Mouse (Mus musculus): Measurements from ENCODE around the gene Trip11. TPM values are rescaled to one million over a fixed set of nuclear protein-coding genes. Genes with fewer than 3 reads are reported as not detected.

The Trip11 gene
- polyA plus RNA-seq, 1 experiment from 2014 or later, result 28.5 TPM

DNA sequence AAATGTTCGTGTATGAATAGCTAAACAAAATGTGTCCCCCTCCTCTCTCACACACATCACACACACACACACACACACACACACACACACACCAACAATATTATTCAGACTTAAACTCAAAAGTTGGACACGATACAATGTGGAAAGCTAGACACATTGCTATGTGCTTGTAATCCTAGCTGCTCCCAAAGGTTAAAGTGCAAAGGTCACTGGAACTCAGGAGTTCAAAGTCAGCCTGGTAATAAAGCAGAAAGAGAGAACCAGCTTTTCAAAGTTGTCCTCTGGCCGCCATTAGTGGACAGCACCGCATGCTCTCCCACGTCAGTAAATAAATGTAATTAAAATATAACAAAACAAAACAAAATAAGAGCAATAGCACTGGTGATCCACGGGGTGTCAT is 97.3 kb downstream of the Trip11 start:
- Histone ChIP-seq H3K27ac (no peak overlapping the region), H3K4me2 (replicated peaks) (no peak overlapping the region), H3K9ac (no peak overlapping the region), H3K36me3 (no peaks in the 10 kb centered on the region), H3K27me3 (peaks cover 28% of the 10 kb centered on the region), H3K4me1 (peaks cover 8% of the 10 kb centered on the region), H3K9me3 (replicated peaks) (no peaks in the 10 kb centered on the region), H3K4me3 (no peak overlapping the region)
- ATAC-seq (ENCODE audit: low FRiP score), result no peak
- 79% methylated on average over 6 of the region's 6 CpGs for WGBS

- Histone ChIP-seq H3K4me2 (replicated peaks) (no peak overlapping the region), H3K9ac (no peak overlapping the region), H3K9me3 (replicated peaks) (no peaks in the 10 kb centered on the region), H3K4me1 (peaks cover 4% of the 10 kb centered on the region), H3K36me3 (no peaks in the 10 kb centered on the region), H3K27ac (no peak overlapping the region), H3K27me3 (peaks cover 18% of the 10 kb centered on the region; the same call in 1 of the 2 replicates), H3K4me3 (no peak overlapping the region)
- WGBS, result 88% methylated on average over 2 of the region's 2 CpGs
- ATAC-seq (ENCODE audit: low FRiP score), result no peak
Measured at GRCm38 (mm10) chr12:101814423-101814822, 98.6 kb downstream of the Trip11 start.

- no peak overlapping the region for H3K4me3 ChIP-seq
- no peaks in the 10 kb centered on the region for H3K27me3 ChIP-seq
- no peaks in the 10 kb centered on the region for H3K9me3 ChIP-seq (replicated peaks)
- ATAC-seq (ENCODE audit: low FRiP score), result no peak
- no peak overlapping the region for H3K4me2 ChIP-seq (replicated peaks)
- no peak overlapping the region for H3K9ac ChIP-seq
- no peak overlapping the region for H3K27ac ChIP-seq
- WGBS, result 66% methylated on average over 6 of the region's 6 CpGs
- H3K4me1 ChIP-seq, result no peaks in the 10 kb centered on the region
- H3K36me3 ChIP-seq, result no peaks in the 10 kb centered on the region
Measured at GRCm38 (mm10) chr12:101811181-101811580, 101.9 kb downstream of the Trip11 start.

- Histone ChIP-seq H3K9me3 (replicated peaks) (no peaks in the 10 kb centered on the region), H3K27ac (no peak overlapping the region), H3K4me3 (no peak overlapping the region), H3K36me3 (no peaks in the 10 kb centered on the region), H3K4me1 (no peaks in the 10 kb centered on the region), H3K27me3 (no peaks in the 10 kb centered on the region), H3K9ac (no peak overlapping the region), H3K4me2 (replicated peaks) (no peak overlapping the region)
- no peak for ATAC-seq (ENCODE audit: low FRiP score)
- 88% methylated on average over 2 of the region's 2 CpGs for WGBS
Measured at GRCm38 (mm10) chr12:101810515-101810914, 102.6 kb downstream of the Trip11 start.

DNA sequence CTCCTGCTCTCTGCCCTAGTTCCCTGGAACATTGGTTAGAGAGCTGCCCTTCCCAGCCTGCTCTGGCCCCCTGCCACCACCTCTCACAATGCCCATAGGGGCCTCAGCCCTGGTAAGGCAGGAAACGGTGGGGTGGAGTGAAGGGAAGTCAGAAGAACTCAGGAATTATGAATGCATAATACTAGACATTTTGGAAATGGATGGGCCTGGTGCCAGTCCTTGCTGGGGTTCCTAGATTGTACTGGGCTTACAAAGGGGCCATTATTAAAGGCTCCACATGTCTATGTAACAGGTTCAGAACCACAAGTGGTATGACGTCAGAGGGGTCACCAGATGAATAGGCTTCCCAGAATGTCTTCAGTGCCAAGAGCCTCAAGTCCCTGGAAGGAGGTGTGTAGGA is 105.7 kb downstream of the Trip11 start:
- H3K9me3 ChIP-seq (replicated peaks), result no peaks in the 10 kb centered on the region
- no peak overlapping the region for H3K27ac ChIP-seq
- no peaks in the 10 kb centered on the region for H3K4me1 ChIP-seq
- H3K9ac ChIP-seq, result no peak overlapping the region
- no peaks in the 10 kb centered on the region for H3K27me3 ChIP-seq
- no peak overlapping the region for H3K4me2 ChIP-seq (replicated peaks)
- WGBS, result 62% methylated on average over 2 of the region's 2 CpGs
- H3K36me3 ChIP-seq, result no peaks in the 10 kb centered on the region
- no peak overlapping the region for H3K4me3 ChIP-seq
- no peak for ATAC-seq (ENCODE audit: low FRiP score)

DNA sequence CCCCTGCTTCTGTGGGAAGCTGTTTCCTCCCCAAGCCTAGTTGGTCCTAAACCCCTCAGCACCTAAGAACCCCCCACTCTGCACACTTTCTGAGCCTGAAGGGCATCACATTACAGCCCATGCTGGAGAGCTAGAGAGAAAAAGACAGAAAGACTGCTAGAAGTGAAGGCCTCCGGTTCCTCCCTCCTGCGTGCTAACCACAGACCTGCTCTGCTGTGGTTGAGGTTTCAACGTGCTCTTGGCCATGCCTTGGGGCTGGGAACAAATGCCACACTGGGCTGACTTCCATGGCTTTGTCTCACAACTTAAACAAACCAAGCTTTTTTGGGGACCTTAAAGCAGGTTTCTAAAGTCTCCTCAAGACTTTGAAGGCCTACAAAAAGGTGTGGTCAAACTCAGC is 110.6 kb downstream of the Trip11 start:
- Histone ChIP-seq H3K4me3 (no peak overlapping the region), H3K4me1 (no peaks in the 10 kb centered on the region), H3K27ac (no peak overlapping the region), H3K27me3 (no peaks in the 10 kb centered on the region), H3K9ac (no peak overlapping the region), H3K36me3 (no peaks in the 10 kb centered on the region), H3K4me2 (replicated peaks) (no peak overlapping the region), H3K9me3 (replicated peaks) (no peaks in the 10 kb centered on the region)
- no peak for ATAC-seq (ENCODE audit: low FRiP score)
- WGBS, result 86% methylated on average over 3 of the region's 3 CpGs

DNA sequence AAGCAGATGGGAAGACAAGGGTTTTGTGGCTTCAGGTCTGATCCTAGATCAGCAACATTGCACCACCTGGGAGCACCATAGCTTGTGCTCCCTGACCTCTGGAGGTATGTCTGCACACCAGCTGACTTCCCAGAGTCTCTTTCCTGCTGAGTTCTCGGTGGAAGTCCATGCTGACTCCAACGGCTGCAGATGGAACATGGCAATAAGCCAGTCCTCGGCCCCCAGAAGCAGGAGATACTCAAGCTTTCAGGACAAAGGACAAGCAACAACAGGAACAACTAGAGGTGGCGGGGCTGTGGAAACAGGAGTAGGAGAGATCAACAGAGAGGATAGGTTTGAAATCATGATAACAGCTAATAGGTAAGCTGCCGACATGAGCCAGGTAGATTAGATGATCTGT is 111.3 kb downstream of the Trip11 start:
- 76% methylated on average over 5 of the region's 5 CpGs for WGBS
- no peak overlapping the region for H3K9ac ChIP-seq
- no peaks in the 10 kb centered on the region for H3K4me1 ChIP-seq
- H3K36me3 ChIP-seq, result no peaks in the 10 kb centered on the region
- no peak for ATAC-seq (ENCODE audit: low FRiP score)
- H3K27ac ChIP-seq, result no peak overlapping the region
- H3K4me3 ChIP-seq, result no peak overlapping the region
- H3K27me3 ChIP-seq, result no peaks in the 10 kb centered on the region
- H3K4me2 ChIP-seq (replicated peaks), result no peak overlapping the region
- H3K9me3 ChIP-seq (replicated peaks), result no peaks in the 10 kb centered on the region

- H3K4me1 ChIP-seq, result no peaks in the 10 kb centered on the region
- H3K36me3 ChIP-seq, result no peaks in the 10 kb centered on the region
- no peaks in the 10 kb centered on the region for H3K27me3 ChIP-seq
- no peak for ATAC-seq (ENCODE audit: low FRiP score)
- H3K4me3 ChIP-seq, result no peak overlapping the region
- no peak overlapping the region for H3K27ac ChIP-seq
- H3K4me2 ChIP-seq (replicated peaks), result no peak overlapping the region
- no peaks in the 10 kb centered on the region for H3K9me3 ChIP-seq (replicated peaks)
- 84% methylated on average over 3 of the region's 3 CpGs for WGBS
- no peak overlapping the region for H3K9ac ChIP-seq
Measured at GRCm38 (mm10) chr12:101801051-101801450, 112.0 kb downstream of the Trip11 start.

- H3K4me1 ChIP-seq, result no peaks in the 10 kb centered on the region
- H3K27ac ChIP-seq, result no peak overlapping the region
- no peak overlapping the region for H3K4me2 ChIP-seq (replicated peaks)
- H3K9me3 ChIP-seq (replicated peaks), result no peaks in the 10 kb centered on the region
- no peak overlapping the region for H3K9ac ChIP-seq
- no peaks in the 10 kb centered on the region for H3K36me3 ChIP-seq
- H3K27me3 ChIP-seq, result no peaks in the 10 kb centered on the region
- H3K4me3 ChIP-seq, result no peak overlapping the region
- no peak for ATAC-seq (ENCODE audit: low FRiP score)
- WGBS, result 79% methylated on average over 7 of the region's 7 CpGs
Measured at GRCm38 (mm10) chr12:101798189-101798922, 114.7 kb downstream of the Trip11 start.

- Histone ChIP-seq H3K27ac (no peak overlapping the region), H3K4me3 (no peak overlapping the region), H3K9ac (no peak overlapping the region), H3K27me3 (no peaks in the 10 kb centered on the region), H3K4me2 (replicated peaks) (no peak overlapping the region), H3K4me1 (no peaks in the 10 kb centered on the region), H3K36me3 (no peaks in the 10 kb centered on the region), H3K9me3 (replicated peaks) (no peaks in the 10 kb centered on the region)
- 85% methylated on average over 3 of the region's 3 CpGs for WGBS
- ATAC-seq (ENCODE audit: low FRiP score), result no peak
Measured at GRCm38 (mm10) chr12:101794458-101794857, 118.6 kb downstream of the Trip11 start.

- 68% methylated on average over 5 of the region's 5 CpGs for WGBS
- Histone ChIP-seq H3K4me3 (no peak overlapping the region), H3K27me3 (no peaks in the 10 kb centered on the region), H3K27ac (no peak overlapping the region), H3K36me3 (no peaks in the 10 kb centered on the region), H3K4me2 (replicated peaks) (no peak overlapping the region), H3K9me3 (replicated peaks) (no peaks in the 10 kb centered on the region), H3K4me1 (no peaks in the 10 kb centered on the region), H3K9ac (no peak overlapping the region)
- ATAC-seq (ENCODE audit: low FRiP score), result no peak
Measured at GRCm38 (mm10) chr12:101793221-101793621, 119.8 kb downstream of the Trip11 start.

- Histone ChIP-seq H3K4me1 (no peaks in the 10 kb centered on the region), H3K4me2 (replicated peaks) (no peak overlapping the region), H3K27me3 (no peaks in the 10 kb centered on the region), H3K36me3 (no peaks in the 10 kb centered on the region), H3K27ac (no peak overlapping the region), H3K9me3 (replicated peaks) (no peaks in the 10 kb centered on the region), H3K4me3 (no peak overlapping the region), H3K9ac (no peak overlapping the region)
- no peak for ATAC-seq (ENCODE audit: low FRiP score)
- WGBS, result 89% methylated on average over 4 of the region's 4 CpGs
Measured at GRCm38 (mm10) chr12:101792684-101793083, 120.4 kb downstream of the Trip11 start.

DNA sequence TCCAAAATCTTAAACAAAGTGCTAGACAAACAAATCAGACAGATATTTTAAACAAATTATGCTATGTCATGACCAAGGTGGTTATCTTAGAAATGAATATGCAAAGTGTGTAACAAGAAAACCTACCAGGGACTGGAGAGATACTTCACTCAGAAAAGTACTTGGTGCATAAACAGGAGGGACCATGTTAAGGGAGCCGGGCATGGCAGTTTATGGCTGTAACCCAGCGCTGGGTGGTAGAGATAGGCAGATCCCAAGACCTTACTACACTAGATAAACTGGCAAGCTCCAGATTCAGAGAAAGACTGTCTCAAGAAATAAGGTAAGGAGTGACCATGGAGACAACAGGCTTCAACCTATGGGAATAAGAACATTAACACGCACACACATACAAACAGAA is 123.3 kb downstream of the Trip11 start:
- no peak overlapping the region for H3K4me3 ChIP-seq
- H3K9ac ChIP-seq, result no peak overlapping the region
- H3K4me2 ChIP-seq (replicated peaks), result no peak overlapping the region
- no peaks in the 10 kb centered on the region for H3K36me3 ChIP-seq
- 94% methylated on average over 3 of the region's 3 CpGs for WGBS
- no peaks in the 10 kb centered on the region for H3K4me1 ChIP-seq
- no peaks in the 10 kb centered on the region for H3K27me3 ChIP-seq
- no peak overlapping the region for H3K27ac ChIP-seq
- H3K9me3 ChIP-seq (replicated peaks), result no peaks in the 10 kb centered on the region
- no peak for ATAC-seq (ENCODE audit: low FRiP score)
